9 mouse cellular contexts compared by ENCODE assay signal in the genomic region with DNA sequence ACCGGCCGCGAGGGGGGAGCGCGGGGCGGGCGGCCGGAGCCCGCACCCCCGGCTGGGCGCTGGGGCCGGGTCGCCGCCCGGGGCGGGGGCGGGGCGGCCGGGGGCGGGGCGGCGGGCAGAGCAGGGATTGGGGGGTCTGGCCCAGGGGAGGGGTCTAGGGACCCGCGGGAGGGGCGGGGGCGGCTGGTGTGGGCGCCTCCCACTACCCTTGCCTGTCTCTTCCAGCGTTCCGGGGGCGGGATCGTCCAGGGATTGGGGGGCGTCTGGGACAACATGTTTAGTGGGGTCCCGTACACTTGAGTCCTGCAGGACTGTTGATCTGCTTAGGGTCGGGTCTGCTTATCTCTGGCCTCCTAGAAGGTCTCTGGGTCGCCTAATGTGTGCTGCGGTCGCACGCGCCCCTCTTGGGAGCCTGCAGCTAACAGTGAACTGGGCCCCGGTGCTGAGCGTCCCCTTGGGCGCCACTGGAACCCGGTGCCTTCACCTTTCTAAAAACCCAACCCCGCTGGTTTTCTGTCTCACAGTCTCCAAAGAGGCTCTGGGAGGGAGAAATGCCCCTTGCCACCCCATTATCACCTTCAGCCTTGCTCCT. TPM values are rescaled to one million over a fixed set of nuclear protein-coding genes. Genes with fewer than 3 reads are reported as not detected.
A peak's percentile ranks its signal among the peaks of the same experiment; 100 is the strongest.
DNase-seq lines count a peak whose midpoint lies in the region; ATAC-seq and TF ChIP-seq lines count a peak whose summit lies in the region.
"Had no signal": no experiment of that assay in that cellular context is flagged by ENCODE, and none has a peak within 500 bp of the region (broad histone marks: within the 10 kb centered on the region; RNA-seq: fewer than 3 reads in every experiment).

No protein-coding gene starts in this region.

- no peak for ATAC-seq in lung, postnatal 0 days
- ATAC-seq in liver, embryonic 14.5 days (ENCODE audit: insufficient read depth), result no peak

- H3K36me3 ChIP-seq in lung, postnatal 0 days (ENCODE audit: insufficient read depth, low read length), result no peaks in the 10 kb centered on the region
- no peaks in the 10 kb centered on the region for H3K36me3 ChIP-seq in hindbrain, embryonic 10.5 days
- no peaks in the 10 kb centered on the region for H3K36me3 ChIP-seq in liver, embryonic 14.5 days (replicated peaks; ENCODE audit: control insufficient read depth, insufficient read depth, low read depth)

- peak overlapping the region; percentile 42; the same call in 1 of the 2 replicates for H3K4me3 ChIP-seq in lung, postnatal 0 days (ENCODE audit: low read depth, low read length)
- H3K4me3 ChIP-seq in hindbrain, embryonic 10.5 days, result peak overlapping the region; percentile 57
- H3K4me3 ChIP-seq in liver, embryonic 14.5 days (ENCODE audit: insufficient read depth in 1 of 2, low read depth in 2 of 2, low read length in 2 of 2), result peak overlapping the region in 1 of 2 experiments; percentile 25; a peak in 2 of 4 replicates

- H3K4me1 ChIP-seq in lung, postnatal 0 days (ENCODE audit: insufficient read depth, low read depth, low read length), result peaks cover 7% of the 10 kb centered on the region; the same call in 1 of the 2 replicates
- H3K4me1 ChIP-seq in hindbrain, embryonic 10.5 days (replicated peaks), result peaks cover 62% of the 10 kb centered on the region
- peaks cover 0 to 2% of the 10 kb centered on the region in 2 experiments; a peak in 1 of 4 replicates for H3K4me1 ChIP-seq in liver, embryonic 14.5 days (replicated peaks; ENCODE audit: control insufficient read depth in 2 of 2, insufficient read depth in 2 of 2, low read length in 1 of 2)

- 5% methylated on average over 17 of the region's 44 CpGs for WGBS in lung, postnatal 0 days
- 1% methylated on average over 40 of the region's 44 CpGs for WGBS in hindbrain, embryonic 10.5 days
- 2% methylated on average over 23 of the region's 44 CpGs for WGBS in liver, embryonic 14.5 days (ENCODE audit: insufficient replicate concordance)

- H3K9me3 ChIP-seq in lung, postnatal 0 days (ENCODE audit: low read length), result no peaks in the 10 kb centered on the region
- no peaks in the 10 kb centered on the region for H3K9me3 ChIP-seq in hindbrain, embryonic 10.5 days
- no peaks in the 10 kb centered on the region for H3K9me3 ChIP-seq in liver, embryonic 14.5 days (ENCODE audit: control insufficient read depth, low read length)

- peak overlapping the region; percentile 76 for H3K4me2 ChIP-seq in lung, postnatal 0 days (replicated peaks; ENCODE audit: low read depth, low read length)
- H3K4me2 ChIP-seq in liver, embryonic 14.5 days (ENCODE audit: low read depth), result peak overlapping the region; percentile 37

- no peak for TF ChIP-seq EP300 in lung, postnatal 0 days (IDR thresholded peaks at IDR 0.05)
- TF ChIP-seq EP300 in liver, embryonic 14.5 days (IDR thresholded peaks at IDR 0.05; ENCODE audit: low read depth), result no peak

- no peak for TF ChIP-seq CTCF in lung, postnatal 0 days (IDR thresholded peaks at IDR 0.05)
- no peak for TF ChIP-seq CTCF in liver, embryonic 14.5 days (IDR thresholded peaks at IDR 0.05; ENCODE audit: low read depth)

- H3K27me3 ChIP-seq in lung, postnatal 0 days (replicated peaks; ENCODE audit: insufficient read depth, low read length), result peaks cover 58% of the 10 kb centered on the region
- peaks cover 96% of the 10 kb centered on the region for H3K27me3 ChIP-seq in hindbrain, embryonic 10.5 days (ENCODE audit: insufficient read depth, poor library complexity, severe bottlenecking)
- peaks cover 82% of the 10 kb centered on the region for H3K27me3 ChIP-seq in liver, embryonic 14.5 days (ENCODE audit: control insufficient read depth, insufficient read depth, low read length)

- H3K27ac ChIP-seq in lung, postnatal 0 days (ENCODE audit: low read length), result no peak overlapping the region
- H3K27ac ChIP-seq in hindbrain, embryonic 10.5 days, result no peak overlapping the region
- no peak overlapping the region for H3K27ac ChIP-seq in liver, embryonic 14.5 days

- DNase-seq in lung, postnatal 0 days (ENCODE audit: low spot score), result no peak
- no peak for DNase-seq in lung, postnatal 36 days
- peak; percentile 33 for DNase-seq in hindbrain, embryonic 10.5 days (ENCODE audit: low spot score)
- no peak for DNase-seq in liver, embryonic 14.5 days (ENCODE audit: low read depth in 3 of 3, low spot score in 3 of 3)
- no peak for DNase-seq in cerebellum, adult 18-20 months
- DNase-seq in ovary, postnatal 14 days (ENCODE audit: low spot score), result no peak
- DNase-seq in T-cell, adult 2 months (ENCODE audit: low spot score), result no peak
- DNase-seq: cerebellum, postnatal 14 days; lung, postnatal 10 days had no signal

- no peak overlapping the region for H3K9ac ChIP-seq in lung, postnatal 0 days (replicated peaks; ENCODE audit: low read depth)
- H3K9ac ChIP-seq in liver, embryonic 14.5 days (replicated peaks), result no peak overlapping the region

RNA-seq across cellular contexts. Expression of a gene that starts 0.4 kb away (rescaled TPM):
- not detected in 2 replicates for polyA plus RNA-seq in lung, postnatal 0 days (2015; fragmentation: Nextera tagmentation; extraction: Ambion mirVana)
- polyA plus RNA-seq in hindbrain, embryonic 10.5 days (2016; fragmentation: Nextera tagmentation; extraction: Ambion mirVana), result 3.4 and 10.0 TPM in 2 replicates
- 0.08 TPM in 1 of 2 replicates, not detected in the other for polyA plus RNA-seq in liver, embryonic 14.5 days (2012; rRNA removed)
- polyA plus RNA-seq in liver, embryonic 14.5 days (2014; fragmentation: Nextera tagmentation; extraction: Ambion mirVana), result not detected in 2 replicates

RNA-seq across cellular contexts. Expression of a gene that starts 6.3 kb away (rescaled TPM):
- 7.7 and 8.1 TPM in 2 replicates for polyA plus RNA-seq in lung, postnatal 0 days (2015; fragmentation: Nextera tagmentation; extraction: Ambion mirVana)
- 9.2 and 10.2 TPM in 2 replicates for polyA plus RNA-seq in hindbrain, embryonic 10.5 days (2016; fragmentation: Nextera tagmentation; extraction: Ambion mirVana)
- polyA plus RNA-seq in liver, embryonic 14.5 days (2012; rRNA removed), result 59.0 and 59.7 TPM in 2 replicates
- 10.6 and 11.4 TPM in 2 replicates for polyA plus RNA-seq in liver, embryonic 14.5 days (2014; fragmentation: Nextera tagmentation; extraction: Ambion mirVana)

RNA-seq across cellular contexts. Expression of a gene that starts 40.6 kb away (rescaled TPM):
- polyA plus RNA-seq in lung, postnatal 0 days (2015; fragmentation: Nextera tagmentation; extraction: Ambion mirVana), result 26.4 and 33.9 TPM in 2 replicates
- 60.0 and 60.8 TPM in 2 replicates for polyA plus RNA-seq in hindbrain, embryonic 10.5 days (2016; fragmentation: Nextera tagmentation; extraction: Ambion mirVana)
- polyA plus RNA-seq in liver, embryonic 14.5 days (2012; rRNA removed), result 17.1 and 25.2 TPM in 2 replicates
- 15.0 and 16.7 TPM in 2 replicates for polyA plus RNA-seq in liver, embryonic 14.5 days (2014; fragmentation: Nextera tagmentation; extraction: Ambion mirVana)
